Mouse (Mus musculus) neural tube, embryonic 11.5 days (tissue): ENCODE data around the gene Alpi. TPM values are rescaled to one million over a fixed set of nuclear protein-coding genes. Genes with fewer than 3 reads are reported as not detected.

Source experiments
- ATAC-seq: fragments of 200-750 bp; cut with Nextera tagmentation; 2 replicates; pipeline ENCODE4 v1.8.0; 2017; ENCODE audit warnings: moderate number of reproducible peaks, mild to moderate bottlenecking, moderate TSS enrichment, moderate library complexity; ENCODE audit not compliant: insufficient read depth, low FRiP score, low TSS enrichment
- DNase-seq: peaks from one replicate; pipeline ENCODE4 v3.0.0-alpha.2; 2015; ENCODE audit warnings: low spot score
- H3K27ac ChIP-seq: fragments of 300-500 bp; sonication (generic); 2 replicates; pipeline ENCODE4 v1.5.1; 2014; ENCODE audit warnings: low read depth, mild to moderate bottlenecking, low read length
- H3K27me3 ChIP-seq: fragments of 300-500 bp; sonication (generic); 2 replicates; pipeline ENCODE4 v1.6.1; 2014; ENCODE audit warnings: mild to moderate bottlenecking, low read length, mixed read lengths; ENCODE audit not compliant: control insufficient read depth, insufficient read depth
- H3K36me3 ChIP-seq: fragments of 300-500 bp; sonication (generic); 2 replicates; pipeline ENCODE4 v1.6.1; 2014; ENCODE audit warnings: mild to moderate bottlenecking, low read length, moderate library complexity, mixed read lengths; ENCODE audit not compliant: control insufficient read depth, insufficient read depth
- H3K4me1 ChIP-seq: fragments of 300-500 bp; sonication (generic); 2 replicates; pipeline ENCODE4 v1.6.1; 2014; ENCODE audit warnings: low read length, mixed read lengths; ENCODE audit not compliant: control insufficient read depth, insufficient read depth
- H3K4me2 ChIP-seq: fragments of 300-500 bp; sonication (generic); 2 replicates; pipeline ENCODE4 v1.6.1; 2014; ENCODE audit warnings: low read depth, mild to moderate bottlenecking, moderate library complexity
- H3K4me3 ChIP-seq: fragments of 300-500 bp; sonication (generic); 2 replicates; pipeline ENCODE4 v1.5.1; 2014; ENCODE audit warnings: low read depth, low read length
- H3K9ac ChIP-seq: fragments of 300-500 bp; sonication (generic); 2 replicates; pipeline ENCODE4 v1.6.1; 2014; ENCODE audit warnings: mild to moderate bottlenecking, low read length
- H3K9me3 ChIP-seq: fragments of 300-500 bp; sonication (generic); 2 replicates; pipeline ENCODE4 v1.6.1; 2016; ENCODE audit warnings: low read length; ENCODE audit not compliant: control insufficient read depth
- WGBS: fragments of 180-500 bp; shearing (Covaris S2); extraction: QIAGEN DNeasy Blood & Tissue Kit; methylation state at CpG from one replicate; pipeline ENCODE4 v1.1.7; 2014; 5-methylcytosine and 5-hydroxymethylcytosine counted together
- polyA plus RNA-seq: library from polyadenylated mRNA; unstranded; fragments of >200 nt; fragmentation: Nextera tagmentation; extraction: Ambion mirVana; gene quantifications from 2 replicates; pipeline ENCODE4 v1.2.1, GENCODE M21; 2014

The Alpi gene
- polyA plus RNA-seq, 1 experiment from 2014 or later = not detected

- Histone ChIP-seq H3K36me3 (no peaks in the 10 kb centered on the region), H3K27me3 (no peaks in the 10 kb centered on the region), H3K27ac (no peak overlapping the region), H3K4me1 (no peaks in the 10 kb centered on the region), H3K4me2 (no peak overlapping the region), H3K4me3 (no peak overlapping the region), H3K9me3 (no peaks in the 10 kb centered on the region), H3K9ac (no peak overlapping the region)
- WGBS = 35% methylated on average over 9 of the region's 9 CpGs
- DNase-seq = peak; percentile 49
- ATAC-seq = no peak
These were observed 10.4 kb upstream of the Alpi start for GRCm38 (mm10) chr1:87111719-87112354.

GRCm38 (mm10) chr1:87108564-87108963 is 7.2 kb upstream of the Alpi start:
- WGBS = 88% methylated on average over 4 of the region's 4 CpGs
- no peak overlapping the region for H3K4me2 ChIP-seq

GRCm38 (mm10) chr1:87106536-87106935 is 5.1 kb upstream of the Alpi start:
- Histone ChIP-seq H3K4me3 (no peak overlapping the region), H3K27me3 (no peaks in the 10 kb centered on the region), H3K27ac (no peak overlapping the region), H3K36me3 (no peaks in the 10 kb centered on the region), H3K4me1 (no peaks in the 10 kb centered on the region), H3K9me3 (no peaks in the 10 kb centered on the region), H3K9ac (no peak overlapping the region), H3K4me2 (no peak overlapping the region)
- ATAC-seq (no peak), DNase-seq (no peak)
- WGBS = 82% methylated on average over 8 of the region's 8 CpGs

More at GRCm38 (mm10) chr1:87108564-87108963, 7.2 kb upstream of the Alpi start:
- Histone ChIP-seq H3K4me1 (no peaks in the 10 kb centered on the region), H3K27ac (no peak overlapping the region), H3K27me3 (no peaks in the 10 kb centered on the region), H3K9me3 (no peaks in the 10 kb centered on the region), H3K9ac (no peak overlapping the region), H3K4me3 (no peak overlapping the region), H3K36me3 (no peaks in the 10 kb centered on the region)
- DNase-seq (no peak), ATAC-seq (no peak)

GRCm38 (mm10) chr1:87103936-87104335 is 2.5 kb upstream of the Alpi start:
- Histone ChIP-seq H3K9ac (no peak overlapping the region), H3K27me3 (no peaks in the 10 kb centered on the region), H3K27ac (no peak overlapping the region), H3K4me3 (no peak overlapping the region), H3K4me2 (no peak overlapping the region), H3K4me1 (no peaks in the 10 kb centered on the region), H3K9me3 (no peaks in the 10 kb centered on the region), H3K36me3 (no peaks in the 10 kb centered on the region)
- DNase-seq (no peak), ATAC-seq (no peak)
- WGBS = 89% methylated on average over 1 of the region's 1 CpGs

GRCm38 (mm10) chr1:87102114-87102513 is 708 bp upstream of the Alpi start:
- WGBS = 84% methylated on average over 3 of the region's 3 CpGs
- Histone ChIP-seq H3K27ac (no peak overlapping the region), H3K36me3 (no peaks in the 10 kb centered on the region), H3K9me3 (no peaks in the 10 kb centered on the region), H3K4me3 (no peak overlapping the region), H3K4me1 (no peaks in the 10 kb centered on the region), H3K27me3 (0 out of 2 replicates have a peak, but pooled peaks cover 2% of the 10 kb centered on the region), H3K4me2 (no peak overlapping the region), H3K9ac (no peak overlapping the region)
- ATAC-seq (no peak), DNase-seq (no peak)

- H3K9me3 ChIP-seq = no peaks in the 10 kb centered on the region
- peak; percentile 80 for DNase-seq
- H3K9ac ChIP-seq = 0 out of 2 replicates have a peak overlapping the region, but pooled peaks have one; percentile 18
- no peaks in the 10 kb centered on the region for H3K36me3 ChIP-seq
- peak; percentile 76 for ATAC-seq
- 15% methylated on average over 29 of the region's 30 CpGs for WGBS
- no peak overlapping the region for H3K4me2 ChIP-seq
- 0 out of 2 replicates have a peak, but pooled peaks cover 2% of the 10 kb centered on the region for H3K27me3 ChIP-seq
- H3K27ac ChIP-seq = no peak overlapping the region
- H3K4me3 ChIP-seq = no peak overlapping the region
- no peaks in the 10 kb centered on the region for H3K4me1 ChIP-seq
These were observed 2.9 kb downstream of the Alpi start for GRCm38 (mm10) chr1:87098358-87098975.

DNA sequence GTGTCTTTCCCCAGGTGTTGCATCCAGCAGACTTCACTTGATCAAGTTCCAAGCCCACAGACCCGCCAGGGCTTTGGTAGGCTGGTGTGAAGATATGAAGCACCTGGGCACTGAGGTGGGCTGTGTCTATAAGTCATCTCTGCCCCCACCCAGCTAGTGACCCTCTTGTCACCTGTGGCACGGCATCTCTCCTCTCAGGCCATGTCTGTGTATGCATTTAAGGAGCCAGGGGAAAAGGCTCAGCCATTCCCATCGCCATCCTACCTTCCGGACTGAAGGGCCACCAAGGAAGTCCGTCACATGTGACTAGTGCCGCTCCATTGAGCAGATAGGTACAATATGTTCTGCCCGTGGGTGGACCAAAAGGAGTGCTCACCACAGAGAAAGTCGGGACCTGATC is 5.8 kb downstream of the Alpi start:
- Histone ChIP-seq H3K27ac (no peak overlapping the region), H3K4me1 (no peaks in the 10 kb centered on the region), H3K9ac (no peak overlapping the region), H3K4me2 (no peak overlapping the region), H3K4me3 (no peak overlapping the region), H3K36me3 (no peaks in the 10 kb centered on the region), H3K9me3 (no peaks in the 10 kb centered on the region), H3K27me3 (0 out of 2 replicates have a peak, but pooled peaks cover 2% of the 10 kb centered on the region)
- WGBS = 83% methylated on average over 8 of the region's 8 CpGs
- ATAC-seq = no peak
- DNase-seq = no peak

- no peak for ATAC-seq
- Histone ChIP-seq H3K36me3 (no peaks in the 10 kb centered on the region), H3K4me1 (no peaks in the 10 kb centered on the region), H3K27ac (no peak within 1 kb of the TSS), H3K4me3 (no peak within 1 kb of the TSS), H3K9me3 (no peaks in the 10 kb centered on the region), H3K27me3 (no peaks in the 10 kb centered on the region), H3K9ac (no peak within 1 kb of the TSS), H3K4me2 (no peak within 1 kb of the TSS)
- WGBS = 78% methylated on average over 4 of the region's 4 CpGs
- DNase-seq = no peak
These were observed 11.6 kb downstream of the Alpi start, which contains the start of gene Alppl2 for GRCm38 (mm10) chr1:87089828-87090227. Gene Alppl2, minus strand, starts transcription at chr1:87089928.

- H3K27me3 ChIP-seq = no peaks in the 10 kb centered on the region
- no peak overlapping the region for H3K27ac ChIP-seq
- no peak overlapping the region for H3K9ac ChIP-seq
- no peaks in the 10 kb centered on the region for H3K36me3 ChIP-seq
- no peaks in the 10 kb centered on the region for H3K9me3 ChIP-seq
- ATAC-seq (no peak), DNase-seq (no peak)
- 85% methylated on average over 11 of the region's 11 CpGs for WGBS
- H3K4me2 ChIP-seq = no peak overlapping the region
- H3K4me1 ChIP-seq = no peaks in the 10 kb centered on the region
- no peak overlapping the region for H3K4me3 ChIP-seq
These were observed 12.2 kb downstream of the Alpi start for GRCm38 (mm10) chr1:87089251-87089650.
